Mouse (Mus musculus) ovary, postnatal 36 days (tissue): Measurements from ENCODE around the gene Ins1.

ENCODE experiments used
- DNase-seq: peaks from one replicate; pipeline ENCODE4 v3.0.0; 2022; ENCODE audit warnings: low spot score, mixed read lengths

The Ins1 gene

GRCm38 (mm10) chr19:52263997-52264396 lies at the start of gene Ins1:
TSS of gene Ins1 (plus strand) at chr19:52264297.
- DNase-seq, result no peak
